Mouse (Mus musculus): ENCODE measurements around the gene Atp13a3.

DNA sequence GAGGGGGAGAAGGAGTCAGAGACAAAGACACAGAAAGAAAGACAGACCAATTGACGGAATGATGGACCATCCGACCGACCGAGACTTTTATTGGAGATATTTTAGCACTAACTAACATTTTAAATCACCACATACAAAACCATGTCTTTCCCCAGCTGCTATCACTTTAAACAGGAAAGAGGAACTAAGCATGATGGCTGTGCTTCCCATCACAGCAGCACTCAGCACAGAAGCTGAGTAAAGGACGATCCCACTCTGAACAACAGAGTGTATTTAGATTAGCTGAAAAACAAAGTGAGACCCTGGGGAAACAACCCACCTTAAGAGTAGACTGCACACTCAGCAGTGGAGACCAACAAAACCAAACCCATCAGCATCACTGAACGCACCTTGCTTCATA lies 41.2 kb downstream of the Atp13a3 start:
- TF ChIP-seq CTCF (IDR thresholded peaks at IDR 0.05; ENCODE audit: borderline replicate concordance, extremely low read depth, insufficient read depth, insufficient read length), result no peak
- TF ChIP-seq POLR2A (IDR thresholded peaks at IDR 0.05; ENCODE audit: borderline replicate concordance, extremely low read depth, insufficient read depth, insufficient read length, poor library complexity, severe bottlenecking), result no peak

All from brain, embryonic 14.5 days (tissue).